Mouse (Mus musculus): ENCODE measurements around the gene Edil3. TPM values are rescaled to one million over a fixed set of nuclear protein-coding genes. Genes with fewer than 3 reads are reported as not detected.

The Edil3 gene
- polyA plus RNA-seq, 1 experiment from 2014 or later: 6.1 TPM

DNA sequence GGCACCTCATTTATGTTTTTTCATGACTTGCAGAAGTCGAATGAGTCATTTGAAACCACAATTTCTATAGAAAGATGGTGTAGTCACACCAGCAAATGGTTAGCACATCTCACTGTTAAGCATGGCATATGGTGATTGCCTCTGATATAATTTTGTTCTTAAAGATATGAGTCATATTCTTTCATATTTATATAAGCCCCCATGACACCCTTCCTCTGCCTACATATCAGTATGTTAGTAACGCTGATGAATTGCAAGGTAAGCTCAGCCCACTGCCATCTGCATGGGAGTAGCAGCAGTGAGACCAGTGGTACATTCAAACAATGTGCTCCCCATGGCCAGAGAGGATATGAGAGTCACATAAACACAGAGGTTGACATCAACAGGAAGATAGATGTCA, 503.0 kb downstream of the Edil3 start:
- H3K36me3 ChIP-seq: no peaks in the 10 kb centered on the region
- WGBS: 84% methylated on average over 2 of the region's 2 CpGs
- no peaks in the 10 kb centered on the region for H3K4me1 ChIP-seq
- H3K27me3 ChIP-seq: no peaks in the 10 kb centered on the region
- H3K4me2 ChIP-seq: no peak overlapping the region
- ATAC-seq (replicated peaks; ENCODE audit: low FRiP score): no peak
- no peaks in the 10 kb centered on the region for H3K9me3 ChIP-seq (replicated peaks)
- no peak overlapping the region for H3K4me3 ChIP-seq (replicated peaks)
- no peak overlapping the region for H3K27ac ChIP-seq
- no peak overlapping the region for H3K9ac ChIP-seq

GRCm38 (mm10) chr13:89334494-89334893, 513.2 kb downstream of the Edil3 start:
- 68% methylated on average over 1 of the region's 1 CpGs for WGBS
- peaks cover 6% of the 10 kb centered on the region; the same call in 1 of the 2 replicates for H3K4me1 ChIP-seq
- H3K27me3 ChIP-seq: no peaks in the 10 kb centered on the region
- H3K27ac ChIP-seq: no peak overlapping the region
- H3K4me3 ChIP-seq (replicated peaks): no peak overlapping the region
- no peak overlapping the region for H3K9ac ChIP-seq
- no peak overlapping the region for H3K4me2 ChIP-seq
- ATAC-seq (replicated peaks; ENCODE audit: low FRiP score): no peak
- no peaks in the 10 kb centered on the region for H3K9me3 ChIP-seq (replicated peaks)
- H3K36me3 ChIP-seq: no peaks in the 10 kb centered on the region

GRCm38 (mm10) chr13:89335908-89336579, 514.8 kb downstream of the Edil3 start:
- Histone ChIP-seq H3K9me3 (replicated peaks) (no peaks in the 10 kb centered on the region), H3K36me3 (no peaks in the 10 kb centered on the region), H3K9ac (no peak overlapping the region), H3K4me2 (no peak overlapping the region), H3K4me1 (peaks cover 6% of the 10 kb centered on the region; the same call in 1 of the 2 replicates), H3K27me3 (no peaks in the 10 kb centered on the region), H3K4me3 (replicated peaks) (no peak overlapping the region), H3K27ac (no peak overlapping the region)
- ATAC-seq (replicated peaks; ENCODE audit: low FRiP score): no peak
- WGBS: 47% methylated on average over 7 of the region's 7 CpGs

DNA sequence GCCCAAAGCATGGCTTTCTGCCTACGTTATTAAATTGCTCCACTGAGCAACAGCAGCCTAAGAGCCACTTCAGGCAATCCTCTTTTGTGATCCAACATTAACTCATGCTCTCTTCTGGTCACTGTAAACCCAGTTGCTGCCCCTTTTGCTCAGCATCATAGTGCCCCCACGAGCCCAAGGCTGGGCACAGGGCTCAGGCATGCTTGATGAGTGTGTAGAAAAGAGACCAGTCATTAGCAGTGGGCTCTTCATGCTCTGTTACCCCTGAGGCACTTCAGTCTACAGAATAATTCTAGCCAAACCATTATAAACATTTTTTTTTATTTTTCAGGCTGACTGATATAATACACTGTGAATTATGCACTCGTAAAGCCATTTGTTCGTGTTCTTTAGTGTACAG, 517.8 kb downstream of the Edil3 start:
- no peaks in the 10 kb centered on the region for H3K36me3 ChIP-seq
- ATAC-seq (replicated peaks; ENCODE audit: low FRiP score): no peak
- no peak overlapping the region for H3K4me3 ChIP-seq (replicated peaks)
- no peak overlapping the region for H3K27ac ChIP-seq
- no peak overlapping the region for H3K9ac ChIP-seq
- 57% methylated on average over 4 of the region's 4 CpGs for WGBS
- no peaks in the 10 kb centered on the region for H3K9me3 ChIP-seq (replicated peaks)
- no peak overlapping the region for H3K4me2 ChIP-seq
- no peaks in the 10 kb centered on the region for H3K27me3 ChIP-seq
- peaks cover 6% of the 10 kb centered on the region; the same call in 1 of the 2 replicates for H3K4me1 ChIP-seq

DNA sequence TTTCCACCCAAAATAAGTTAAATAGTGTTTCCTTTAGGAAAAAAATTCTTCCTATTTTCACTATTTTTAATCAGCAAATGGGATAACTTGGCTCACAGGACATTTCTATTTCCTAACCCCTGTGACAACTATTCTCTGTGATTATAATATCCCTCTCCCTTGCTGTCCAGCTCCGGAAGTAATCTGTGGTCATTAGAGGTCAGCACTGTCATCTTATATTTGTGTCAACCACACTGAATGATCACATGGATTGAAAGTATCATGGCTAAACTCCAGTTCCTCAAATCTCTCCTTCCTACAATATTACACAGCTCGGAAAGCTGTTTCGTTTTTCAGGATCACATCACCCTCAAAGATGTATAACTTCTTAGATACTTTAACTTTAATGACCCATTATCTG, 518.5 kb downstream of the Edil3 start:
- no peak overlapping the region for H3K4me3 ChIP-seq (replicated peaks)
- no peaks in the 10 kb centered on the region for H3K27me3 ChIP-seq
- 87% methylated on average over 3 of the region's 3 CpGs for WGBS
- no peaks in the 10 kb centered on the region for H3K9me3 ChIP-seq (replicated peaks)
- no peaks in the 10 kb centered on the region for H3K36me3 ChIP-seq
- H3K4me2 ChIP-seq: no peak overlapping the region
- H3K27ac ChIP-seq: no peak overlapping the region
- no peak for ATAC-seq (replicated peaks; ENCODE audit: low FRiP score)
- no peak overlapping the region for H3K9ac ChIP-seq
- peaks cover 6% of the 10 kb centered on the region; the same call in 1 of the 2 replicates for H3K4me1 ChIP-seq

DNA sequence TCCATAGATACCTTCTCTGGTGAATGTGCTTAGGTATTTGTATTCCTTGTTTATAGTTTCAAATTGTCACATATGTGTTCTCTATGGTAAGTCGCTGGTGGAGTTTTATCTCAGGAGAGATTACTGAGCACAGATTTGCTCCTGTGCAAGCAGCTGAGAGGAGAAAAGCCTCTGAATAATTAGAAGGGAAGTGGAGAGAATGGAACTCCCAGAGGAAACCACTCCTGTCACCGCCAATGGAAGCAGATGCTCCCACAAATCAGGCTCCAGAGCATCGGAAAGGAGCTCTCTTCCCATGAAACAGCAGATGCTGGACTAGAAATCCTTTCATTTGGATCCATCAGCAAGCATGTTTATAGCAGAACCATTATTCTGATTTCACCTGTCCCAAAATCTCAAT, 534.0 kb downstream of the Edil3 start:
- H3K4me2 ChIP-seq: no peak overlapping the region
- no peaks in the 10 kb centered on the region for H3K27me3 ChIP-seq
- no peaks in the 10 kb centered on the region for H3K36me3 ChIP-seq
- no peak overlapping the region for H3K27ac ChIP-seq
- no peaks in the 10 kb centered on the region for H3K4me1 ChIP-seq
- WGBS: 65% methylated on average over 3 of the region's 3 CpGs
- H3K9me3 ChIP-seq (replicated peaks): no peaks in the 10 kb centered on the region
- no peak for ATAC-seq (replicated peaks; ENCODE audit: low FRiP score)
- no peak overlapping the region for H3K4me3 ChIP-seq (replicated peaks)
- H3K9ac ChIP-seq: no peak overlapping the region

DNA sequence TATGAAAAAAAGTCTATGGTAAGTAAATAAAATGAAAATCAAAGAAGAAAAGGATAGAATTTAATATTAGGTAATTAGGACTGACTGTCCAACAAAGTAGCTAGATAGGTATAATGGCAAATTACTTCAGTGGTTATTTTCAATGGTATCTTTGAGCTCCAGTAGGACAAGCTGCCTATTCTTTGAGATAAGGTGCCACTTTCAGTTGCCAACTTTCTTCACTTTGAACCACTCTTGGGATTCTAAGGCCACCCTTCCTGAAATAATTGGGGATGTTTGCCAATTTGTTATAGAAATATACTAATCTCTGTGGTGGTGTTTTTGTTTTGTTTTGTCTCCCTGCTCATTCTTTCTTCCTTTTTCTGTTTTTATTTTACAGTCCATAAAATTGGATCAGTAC, 537.1 kb downstream of the Edil3 start:
- no peak overlapping the region for H3K4me2 ChIP-seq
- no peak overlapping the region for H3K27ac ChIP-seq
- H3K4me1 ChIP-seq: no peaks in the 10 kb centered on the region
- H3K4me3 ChIP-seq (replicated peaks): no peak overlapping the region
- no peak for ATAC-seq (replicated peaks; ENCODE audit: low FRiP score)
- no peaks in the 10 kb centered on the region for H3K36me3 ChIP-seq
- H3K9me3 ChIP-seq (replicated peaks): no peaks in the 10 kb centered on the region
- no peaks in the 10 kb centered on the region for H3K27me3 ChIP-seq
- no peak overlapping the region for H3K9ac ChIP-seq

- Histone ChIP-seq H3K9me3 (replicated peaks) (no peaks in the 10 kb centered on the region), H3K4me2 (no peak overlapping the region), H3K27ac (no peak overlapping the region), H3K27me3 (no peaks in the 10 kb centered on the region), H3K9ac (no peak overlapping the region), H3K4me3 (replicated peaks) (no peak overlapping the region), H3K4me1 (no peaks in the 10 kb centered on the region), H3K36me3 (no peaks in the 10 kb centered on the region)
- ATAC-seq (replicated peaks; ENCODE audit: low FRiP score): no peak
- 84% methylated on average over 4 of the region's 4 CpGs for WGBS
Observed at GRCm38 (mm10) chr13:89362274-89362673, 541.0 kb downstream of the Edil3 start.

- Histone ChIP-seq H3K36me3 (no peaks in the 10 kb centered on the region), H3K4me1 (no peaks in the 10 kb centered on the region), H3K4me3 (replicated peaks) (no peak overlapping the region), H3K9me3 (replicated peaks) (no peaks in the 10 kb centered on the region), H3K27me3 (no peaks in the 10 kb centered on the region), H3K27ac (no peak overlapping the region), H3K4me2 (no peak overlapping the region), H3K9ac (no peak overlapping the region)
- ATAC-seq (replicated peaks; ENCODE audit: low FRiP score): no peak
Observed at GRCm38 (mm10) chr13:89371253-89371652, 550.0 kb downstream of the Edil3 start.

GRCm38 (mm10) chr13:89371656-89372240, 550.5 kb downstream of the Edil3 start:
- Histone ChIP-seq H3K4me2 (no peak overlapping the region), H3K4me3 (replicated peaks) (no peak overlapping the region), H3K9me3 (replicated peaks) (no peaks in the 10 kb centered on the region), H3K27ac (no peak overlapping the region), H3K27me3 (no peaks in the 10 kb centered on the region), H3K4me1 (no peaks in the 10 kb centered on the region), H3K9ac (no peak overlapping the region), H3K36me3 (no peaks in the 10 kb centered on the region)
- no peak for ATAC-seq (replicated peaks; ENCODE audit: low FRiP score)
- WGBS: 69% methylated on average over 5 of the region's 5 CpGs
